Mouse (Mus musculus) liver, postnatal 0 days (tissue): Measurements from ENCODE around the gene Tbpl1. TPM values are rescaled to one million over a fixed set of nuclear protein-coding genes. Genes with fewer than 3 reads are reported as not detected.

ENCODE experiments used
- ATAC-seq: fragments of 200-750 bp; cut with Nextera tagmentation; 2 replicates; pipeline ENCODE4 v1.8.0; 2017; ENCODE audit warnings: mild to moderate bottlenecking, moderate library complexity
- DNase-seq: peaks from one replicate; pipeline ENCODE4 v3.0.0-alpha.2; 2016
- H3K27ac ChIP-seq: fragments of 300-500 bp; sonication (generic); 2 replicates; pipeline ENCODE4 v1.5.1; 2014; ENCODE audit warnings: antibody characterized with exemption, moderate library complexity, mild to moderate bottlenecking, low read depth
- H3K27me3 ChIP-seq: fragments of 300-500 bp; sonication (generic); 2 replicates; pipeline ENCODE4 v1.6.1; 2014; ENCODE audit warnings: low read length, control low read depth, mixed read lengths; ENCODE audit not compliant: insufficient read depth
- H3K36me3 ChIP-seq: fragments of 300-500 bp; sonication (generic); replicated peaks from 2 replicates; pipeline ENCODE4 v1.6.1; 2014; ENCODE audit warnings: mild to moderate bottlenecking, control low read depth, low read length, moderate library complexity, mixed read lengths; ENCODE audit not compliant: insufficient read depth
- H3K4me1 ChIP-seq: fragments of 300-500 bp; sonication (generic); 2 replicates; pipeline ENCODE4 v1.6.1; 2014; ENCODE audit warnings: antibody characterized with exemption, mild to moderate bottlenecking, control low read depth; ENCODE audit not compliant: insufficient read depth
- H3K4me2 ChIP-seq: fragments of 300-500 bp; sonication (generic); 2 replicates; pipeline ENCODE4 v1.6.1; 2014; ENCODE audit warnings: low read depth, mild to moderate bottlenecking, low read length, moderate library complexity, mixed read lengths
- H3K4me3 ChIP-seq: fragments of 300-500 bp; sonication (generic); 2 replicates; pipeline ENCODE4 v1.5.1; 2014; ENCODE audit warnings: low read depth, low read length
- H3K9ac ChIP-seq: fragments of 300-500 bp; sonication (generic); replicated peaks from 2 replicates; pipeline ENCODE4 v1.6.1; 2014; ENCODE audit warnings: mild to moderate bottlenecking, moderate library complexity
- H3K9me3 ChIP-seq: fragments of 300-500 bp; sonication (generic); 2 replicates; pipeline ENCODE4 v1.6.1; 2016; ENCODE audit warnings: mild to moderate bottlenecking, control low read depth, low read length, mixed read lengths
- CTCF ChIP-seq: sonication (generic); IDR thresholded peaks from 2 replicates; pipeline ENCODE4 v1.5.1; 2016; ENCODE audit warnings: antibody characterized with exemption, low read depth
- EP300 ChIP-seq: IDR thresholded peaks from 2 replicates; pipeline ENCODE4 v1.6.1; 2016; ENCODE audit warnings: antibody characterized with exemption, low read depth, mild to moderate bottlenecking
- WGBS: fragments of 180-500 bp; shearing (Covaris S2); extraction: QIAGEN DNeasy Blood & Tissue Kit; methylation state at CpG from one replicate; pipeline ENCODE4 v1.1.7; 2014; ENCODE audit not compliant: insufficient replicate concordance; 5-methylcytosine and 5-hydroxymethylcytosine counted together
- polyA plus RNA-seq: library from polyadenylated mRNA; unstranded; fragments of >200 nt; fragmentation: Nextera tagmentation; extraction: Ambion mirVana; gene quantifications from 2 replicates; pipeline ENCODE4 v1.2.1, GENCODE M21; 2015

Tbpl1 gene
- polyA plus RNA-seq, 1 experiment from 2014 or later = 19.4 TPM

DNA sequence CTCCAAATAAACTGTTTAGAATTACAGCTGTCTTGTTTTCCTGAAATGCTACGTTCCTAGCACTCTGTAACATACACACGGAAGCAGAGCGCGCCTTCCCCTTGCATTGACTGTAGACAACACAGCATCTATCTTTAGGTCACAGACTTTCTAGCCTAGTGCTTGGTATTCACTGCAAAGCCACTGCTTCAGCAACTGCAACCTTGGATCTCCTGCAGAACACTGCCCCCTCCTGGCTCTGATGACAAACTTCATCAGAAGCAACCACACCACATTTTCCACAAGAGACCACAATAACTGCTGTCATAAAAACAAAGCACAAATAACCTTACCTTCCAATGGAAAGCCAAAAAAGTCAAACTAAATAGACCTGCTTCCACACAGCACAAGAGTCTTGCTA lies 17.2 kb downstream of the Tbpl1 start:
- H3K27me3 ChIP-seq = no peaks in the 10 kb centered on the region
- no peak overlapping the region for H3K9ac ChIP-seq
- no peak for ATAC-seq
- no peaks in the 10 kb centered on the region for H3K4me1 ChIP-seq
- peak; percentile 30 for DNase-seq
- no peak overlapping the region for H3K27ac ChIP-seq
- TF ChIP-seq CTCF (peak; percentile 82), EP300 (no peak)
- 77% methylated on average over 4 of the region's 4 CpGs for WGBS
- H3K9me3 ChIP-seq = no peaks in the 10 kb centered on the region
- peaks cover 4% of the 10 kb centered on the region for H3K36me3 ChIP-seq
- H3K4me2 ChIP-seq = no peak overlapping the region
- no peak overlapping the region for H3K4me3 ChIP-seq

- no peak overlapping the region for H3K4me3 ChIP-seq
- ATAC-seq = no peak
- H3K9ac ChIP-seq = no peak overlapping the region
- no peak overlapping the region for H3K27ac ChIP-seq
- no peaks in the 10 kb centered on the region for H3K4me1 ChIP-seq
- TF ChIP-seq EP300 (no peak), CTCF (no peak)
- no peaks in the 10 kb centered on the region for H3K27me3 ChIP-seq
- no peak for DNase-seq
- WGBS = 81% methylated on average over 2 of the region's 2 CpGs
- no peak overlapping the region for H3K4me2 ChIP-seq
- peaks cover 15% of the 10 kb centered on the region for H3K36me3 ChIP-seq
- no peaks in the 10 kb centered on the region for H3K9me3 ChIP-seq
Observed at GRCm38 (mm10) chr10:22712955-22713354, 18.8 kb downstream of the Tbpl1 start.

DNA sequence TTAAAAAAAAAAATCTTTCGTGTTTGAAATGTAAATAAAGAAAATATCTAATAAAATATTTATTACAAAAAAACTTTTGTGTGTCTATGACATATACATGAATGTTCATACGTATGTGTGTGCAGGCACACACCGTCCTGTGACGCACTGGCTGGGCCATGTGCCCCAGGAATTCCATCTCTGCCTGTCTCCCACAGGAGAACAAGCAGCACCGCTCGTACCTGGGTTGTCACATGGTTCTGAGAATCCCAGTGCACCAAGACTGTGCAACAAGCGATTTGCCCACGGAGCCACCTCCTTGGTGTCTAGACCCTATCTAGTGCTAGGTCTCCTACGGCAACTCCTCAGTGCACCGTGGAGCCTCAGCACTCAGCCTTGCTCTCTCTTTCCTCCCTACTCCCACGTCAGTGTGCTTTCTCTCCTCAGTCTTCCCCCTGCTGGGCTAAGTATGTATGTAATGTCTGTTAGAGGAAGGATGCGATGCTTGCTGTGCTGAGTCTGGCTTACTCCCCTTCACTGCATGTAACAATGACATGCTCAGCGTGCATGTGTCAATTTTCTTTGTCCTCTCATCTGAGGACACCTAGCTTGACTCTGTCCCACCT lies 21.5 kb downstream of the Tbpl1 start:
- Histone ChIP-seq H3K9ac (no peak overlapping the region), H3K27me3 (no peaks in the 10 kb centered on the region), H3K4me1 (no peaks in the 10 kb centered on the region), H3K4me3 (no peak overlapping the region), H3K9me3 (no peaks in the 10 kb centered on the region), H3K36me3 (peaks cover 39% of the 10 kb centered on the region), H3K27ac (no peak overlapping the region), H3K4me2 (no peak overlapping the region)
- DNase-seq (no peak), ATAC-seq (no peak)
- TF ChIP-seq EP300 (no peak), CTCF (no peak)
- 89% methylated on average over 13 of the region's 13 CpGs for WGBS

- Histone ChIP-seq H3K9me3 (no peaks in the 10 kb centered on the region), H3K27me3 (no peaks in the 10 kb centered on the region), H3K4me2 (no peak overlapping the region), H3K4me3 (no peak overlapping the region), H3K4me1 (no peaks in the 10 kb centered on the region), H3K36me3 (peaks cover 45% of the 10 kb centered on the region), H3K9ac (no peak overlapping the region), H3K27ac (no peak overlapping the region)
- no peak for TF ChIP-seq CTCF
- no peak for TF ChIP-seq EP300
- 88% methylated on average over 7 of the region's 7 CpGs for WGBS
- DNase-seq (no peak), ATAC-seq (no peak)
Observed at GRCm38 (mm10) chr10:22708190-22708843, 23.4 kb downstream of the Tbpl1 start.

GRCm38 (mm10) chr10:22703844-22704243 lies 27.9 kb downstream of the Tbpl1 start:
- Histone ChIP-seq H3K27me3 (no peaks in the 10 kb centered on the region), H3K9me3 (no peaks in the 10 kb centered on the region), H3K4me3 (no peak overlapping the region), H3K4me1 (no peaks in the 10 kb centered on the region), H3K36me3 (peaks cover 40% of the 10 kb centered on the region), H3K27ac (no peak overlapping the region), H3K4me2 (no peak overlapping the region), H3K9ac (no peak overlapping the region)
- DNase-seq = no peak
- TF ChIP-seq EP300 (no peak), CTCF (no peak)
- 78% methylated on average over 6 of the region's 6 CpGs for WGBS
- no peak for ATAC-seq

GRCm38 (mm10) chr10:22701485-22702315 lies 30.0 kb downstream of the Tbpl1 start:
- H3K4me1 ChIP-seq = no peaks in the 10 kb centered on the region
- no peaks in the 10 kb centered on the region for H3K27me3 ChIP-seq
- H3K27ac ChIP-seq = no peak overlapping the region
- H3K9ac ChIP-seq = no peak overlapping the region
- WGBS = 81% methylated on average over 12 of the region's 12 CpGs
- no peak overlapping the region for H3K4me2 ChIP-seq
- H3K9me3 ChIP-seq = no peaks in the 10 kb centered on the region
- TF ChIP-seq EP300 (no peak), CTCF (no peak)
- H3K4me3 ChIP-seq = no peak overlapping the region
- no peak for ATAC-seq
- peaks cover 22% of the 10 kb centered on the region; the same call in 1 of the 2 replicates for H3K36me3 ChIP-seq
- no peak for DNase-seq
